Mouse (Mus musculus): ENCODE measurements around the gene Dpf2.
A peak's percentile ranks its signal among the peaks of the same experiment; 100 is the strongest.

The Dpf2 gene

DNA sequence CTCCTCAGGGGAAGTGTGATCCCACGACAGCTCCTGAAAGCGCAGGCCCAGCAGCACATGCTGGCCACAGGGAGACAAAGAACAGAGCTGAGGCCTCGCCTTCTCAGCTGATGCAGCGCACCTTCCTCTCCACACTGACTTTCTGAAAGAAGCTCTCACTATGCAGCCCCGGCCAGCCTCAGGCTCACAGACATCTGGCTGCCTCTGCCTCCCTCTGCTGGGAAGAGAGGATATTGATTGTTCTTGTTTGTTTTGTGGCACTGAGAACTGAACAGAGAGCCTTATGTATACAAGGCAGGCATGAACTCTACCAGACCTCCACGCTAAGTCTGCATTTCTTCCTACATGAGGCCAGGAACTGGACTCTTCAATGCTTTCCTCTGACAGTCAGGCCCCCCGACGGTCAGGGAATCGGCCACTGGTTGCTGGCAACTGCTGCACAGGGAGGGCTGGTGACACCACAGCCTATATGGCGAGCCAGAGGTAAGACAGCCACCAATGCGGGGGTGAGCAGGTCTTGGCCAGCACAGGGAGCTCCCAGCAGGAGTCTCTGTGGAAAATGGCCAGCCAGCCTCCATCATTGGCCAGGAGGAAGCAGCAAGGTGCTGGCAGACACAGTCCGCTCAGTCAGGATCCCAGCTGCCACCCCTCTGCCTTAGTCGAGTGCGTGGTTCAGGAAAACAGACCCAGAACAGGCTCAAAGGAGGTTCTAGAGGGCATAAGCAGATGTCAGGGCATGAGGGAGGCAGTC is 50.3 kb downstream of the Dpf2 start:
- no peak for DNase-seq (ENCODE audit: low spot score)

DNA sequence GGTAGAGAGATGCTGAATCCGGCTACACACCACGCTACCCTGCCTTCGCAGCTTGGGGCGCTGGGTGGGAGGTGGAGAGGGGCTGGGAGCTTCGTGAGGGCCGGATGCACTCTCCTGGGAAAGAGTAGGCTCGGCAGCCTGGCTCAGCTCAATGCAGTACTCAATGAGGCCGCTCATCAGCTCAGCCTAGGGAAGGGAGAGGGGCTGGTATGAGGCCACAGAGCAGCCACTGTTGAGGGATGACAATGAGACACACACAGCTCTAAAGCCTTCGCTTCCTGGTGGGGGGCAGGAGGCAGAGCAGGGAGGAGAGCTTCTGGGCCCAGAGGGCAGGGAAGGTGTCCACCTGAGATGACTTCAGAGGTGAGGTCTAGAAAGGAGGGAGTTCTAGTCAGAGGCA is 56.2 kb downstream of the Dpf2 start:
- DNase-seq (ENCODE audit: low spot score) = no peak

GRCm38 (mm10) chr19:5852035-5852722 is 60.6 kb downstream of the Dpf2 start:
- no peak for DNase-seq (ENCODE audit: low spot score)

- no peak for DNase-seq (ENCODE audit: low spot score)
These were observed 61.3 kb downstream of the Dpf2 start for GRCm38 (mm10) chr19:5851481-5851971.

GRCm38 (mm10) chr19:5850860-5851259 is 62.0 kb downstream of the Dpf2 start:
- DNase-seq (ENCODE audit: low spot score) = no peak

- peak; percentile 91 for DNase-seq (ENCODE audit: low spot score)
These were observed 62.8 kb downstream of the Dpf2 start for GRCm38 (mm10) chr19:5849843-5850527.

- peak; percentile 68 for DNase-seq (ENCODE audit: low spot score)
These were observed 63.8 kb downstream of the Dpf2 start for GRCm38 (mm10) chr19:5848826-5849672.

GRCm38 (mm10) chr19:5848032-5848825 is 64.6 kb downstream of the Dpf2 start:
- DNase-seq (ENCODE audit: low spot score) = no peak

DNA sequence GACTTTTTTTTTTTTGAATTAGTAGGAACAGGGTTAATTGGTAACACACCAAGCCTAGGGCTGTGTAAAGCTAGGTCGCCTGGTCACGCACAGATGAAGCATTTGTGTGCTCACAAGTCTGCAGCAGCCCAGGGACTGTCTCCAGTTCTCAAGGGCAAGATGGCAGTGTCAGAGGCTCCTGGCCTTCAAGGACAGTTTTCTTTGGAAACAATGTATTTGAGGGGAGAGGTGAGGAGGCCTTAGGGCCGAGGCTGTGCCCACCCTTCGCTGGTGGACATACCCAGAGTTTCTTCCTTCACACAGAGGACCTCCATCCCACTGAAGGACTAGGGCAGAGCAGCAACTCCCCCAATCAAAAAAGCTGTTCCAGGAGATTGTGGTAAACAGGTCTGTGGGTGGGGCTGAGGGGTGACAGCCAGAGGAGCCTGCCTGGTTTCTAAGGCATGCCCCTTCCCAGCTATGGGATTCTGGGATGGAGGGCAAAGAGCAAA is 65.5 kb downstream of the Dpf2 start:
- DNase-seq (ENCODE audit: low spot score) = no peak

DNA sequence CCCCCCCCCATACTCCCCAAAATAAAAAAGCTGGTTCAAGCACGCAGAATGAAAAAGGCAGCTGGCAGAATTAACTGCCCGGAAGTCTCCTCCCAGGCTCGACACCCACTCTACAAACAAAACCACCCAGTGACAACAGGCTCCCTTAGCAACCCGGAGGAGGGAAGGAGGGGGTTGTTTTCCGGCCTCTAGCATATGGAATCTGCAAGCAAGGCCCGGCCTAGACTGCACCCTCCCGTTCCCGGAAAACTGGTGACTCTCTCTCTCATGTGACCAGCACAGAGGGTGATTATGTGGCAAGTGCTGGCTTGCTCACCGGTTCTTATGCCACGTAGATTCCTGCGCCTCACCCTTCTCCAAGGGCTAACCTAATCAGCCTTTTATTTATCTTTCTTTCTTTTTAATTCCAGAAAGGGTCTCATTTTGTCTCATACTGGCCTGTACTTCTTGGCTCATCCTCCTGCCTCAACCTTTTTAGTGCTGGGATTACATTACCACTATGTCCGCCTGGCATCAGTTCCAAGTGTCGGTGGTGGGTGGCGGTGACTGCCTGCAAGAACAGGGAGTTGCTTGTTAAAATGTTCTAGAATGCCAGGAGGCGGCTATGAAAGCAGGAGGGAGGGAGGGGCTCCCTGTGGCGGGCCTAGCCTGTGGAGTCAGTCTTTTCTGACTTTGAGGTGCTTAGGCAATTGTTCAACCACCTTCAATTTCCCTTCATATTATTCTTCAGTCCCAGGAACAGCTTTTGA is 66.1 kb downstream of the Dpf2 start:
- DNase-seq (ENCODE audit: low spot score) = peak; percentile 89
